Mouse (Mus musculus): ENCODE results near the gene Prdx4. TPM values are rescaled to one million over a fixed set of nuclear protein-coding genes. Genes with fewer than 3 reads are reported as not detected.

The Prdx4 gene
- polyA plus RNA-seq, 1 experiment from 2014 or later: 267 TPM

DNA sequence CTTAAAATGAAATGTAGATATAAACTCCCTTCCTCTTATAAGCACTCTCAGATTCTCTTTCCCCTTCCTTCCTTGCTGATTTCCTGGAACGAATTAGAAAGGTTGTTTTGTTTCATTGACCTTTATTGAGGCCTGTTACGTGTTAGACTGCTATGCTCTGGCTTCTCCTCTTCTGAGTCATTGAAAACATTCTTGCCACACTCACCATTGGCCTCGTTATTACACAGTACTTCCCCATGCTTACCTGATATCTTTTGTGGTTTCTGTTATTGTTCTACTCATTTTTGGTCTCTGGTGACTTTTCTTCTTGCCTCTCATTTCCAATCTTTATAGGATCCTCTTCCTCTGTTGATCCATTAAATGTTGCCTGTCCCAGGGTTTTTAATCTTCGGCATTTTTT, 62.1 kb downstream of the Prdx4 start:
- Histone ChIP-seq H3K4me3 (replicated peaks) (no peak overlapping the region), H3K9ac (replicated peaks) (no peak overlapping the region), H3K36me3 (no peaks in the 10 kb centered on the region), H3K27ac (no peak overlapping the region), H3K4me1 (replicated peaks) (no peaks in the 10 kb centered on the region), H3K4me2 (no peak overlapping the region), H3K27me3 (no peaks in the 10 kb centered on the region), H3K9me3 (no peaks in the 10 kb centered on the region)
- 72% methylated on average over 4 of the region's 4 CpGs for WGBS
- ATAC-seq (ENCODE audit: insufficient number of reproducible peaks, insufficient read depth, low FRiP score, low TSS enrichment, low read depth): no peak

Other genes with a start within 250 kb of the Prdx4 start
- not detected in 2 replicates for gene Magea2, start 247.1 kb downstream of the Prdx4 start, polyA plus RNA-seq (2016; fragmentation: Nextera tagmentation; extraction: Ambion mirVana)
- gene Cldn34b2, start 212.3 kb downstream of the Prdx4 start, polyA plus RNA-seq (2016; fragmentation: Nextera tagmentation; extraction: Ambion mirVana): not detected in 2 replicates
- 84.3 and 88.1 TPM in 2 replicates for gene Sat1, start 124.3 kb downstream of the Prdx4 start, polyA plus RNA-seq (2016; fragmentation: Nextera tagmentation; extraction: Ambion mirVana)
- gene Acot9, start 78.3 kb downstream of the Prdx4 start, polyA plus RNA-seq (2016; fragmentation: Nextera tagmentation; extraction: Ambion mirVana): 25.2 and 25.9 TPM in 2 replicates

All from limb, embryonic 12.5 days (tissue).